Mouse (Mus musculus) stomach, embryonic 15.5 days (tissue): Measurements from ENCODE around the gene Pglyrp1. TPM values are rescaled to one million over a fixed set of nuclear protein-coding genes. Genes with fewer than 3 reads are reported as not detected.

ENCODE experiments used
- ATAC-seq: fragments of 200-750 bp; cut with Nextera tagmentation; 2 replicates; pipeline ENCODE4 v1.8.0; 2017; ENCODE audit warnings: low read depth, moderate number of reproducible peaks, moderate TSS enrichment; ENCODE audit not compliant: insufficient read depth, low FRiP score
- H3K27ac ChIP-seq: fragments of 300-500 bp; sonication (generic); 2 replicates; pipeline ENCODE4 v1.5.1; 2015; ENCODE audit warnings: mild to moderate bottlenecking, inconsistent platforms
- H3K27me3 ChIP-seq: fragments of 300-500 bp; sonication (generic); replicated peaks from 2 replicates; pipeline ENCODE4 v1.6.1; 2015; ENCODE audit warnings: inconsistent platforms
- H3K36me3 ChIP-seq: fragments of 300-500 bp; sonication (generic); 2 replicates; pipeline ENCODE4 v1.6.1; 2015; ENCODE audit warnings: inconsistent platforms
- H3K4me1 ChIP-seq: fragments of 300-500 bp; sonication (generic); 2 replicates; pipeline ENCODE4 v1.6.1; 2015; ENCODE audit warnings: inconsistent platforms
- H3K4me2 ChIP-seq: fragments of 300-500 bp; sonication (generic); 2 replicates; pipeline ENCODE4 v1.6.1; 2015; ENCODE audit warnings: mild to moderate bottlenecking, inconsistent platforms
- H3K4me3 ChIP-seq: fragments of 300-500 bp; sonication (generic); replicated peaks from 2 replicates; pipeline ENCODE4 v1.5.1; 2015; ENCODE audit warnings: inconsistent platforms
- H3K9ac ChIP-seq: fragments of 300-500 bp; sonication (generic); 2 replicates; pipeline ENCODE4 v1.6.1; 2015; ENCODE audit warnings: inconsistent platforms
- H3K9me3 ChIP-seq: fragments of 300-500 bp; sonication (generic); 2 replicates; pipeline ENCODE4 v1.6.1; 2016; ENCODE audit warnings: inconsistent platforms
- WGBS: fragments of 180-500 bp; shearing (Covaris S2); methylation state at CpG from one replicate; pipeline ENCODE4 v1.1.7; 2015; 5-methylcytosine and 5-hydroxymethylcytosine counted together
- polyA plus RNA-seq: library from polyadenylated mRNA; unstranded; fragments of >200 nt; fragmentation: Nextera tagmentation; extraction: Ambion mirVana; gene quantifications from 2 replicates; pipeline ENCODE4 v1.2.1, GENCODE M21; 2015

Pglyrp1 gene
- polyA plus RNA-seq, 1 experiment from 2014 or later: 79.2 TPM

GRCm38 (mm10) chr7:18917931-18918330 is 46.8 kb downstream of the Pglyrp1 start:
- 67% methylated on average over 3 of the region's 3 CpGs for WGBS
- ATAC-seq: no peak
- H3K9me3 ChIP-seq: no peaks in the 10 kb centered on the region
- H3K4me2 ChIP-seq: no peak overlapping the region
- no peak overlapping the region for H3K4me3 ChIP-seq
- no peaks in the 10 kb centered on the region for H3K27me3 ChIP-seq
- no peaks in the 10 kb centered on the region for H3K36me3 ChIP-seq
- no peak overlapping the region for H3K9ac ChIP-seq
- no peak overlapping the region for H3K27ac ChIP-seq
- no peaks in the 10 kb centered on the region for H3K4me1 ChIP-seq

GRCm38 (mm10) chr7:18921069-18921468 is 49.9 kb downstream of the Pglyrp1 start:
- no peaks in the 10 kb centered on the region for H3K9me3 ChIP-seq
- peak overlapping the region; percentile 34 for H3K4me2 ChIP-seq
- no peaks in the 10 kb centered on the region for H3K36me3 ChIP-seq
- H3K9ac ChIP-seq: no peak overlapping the region
- 2% methylated on average over 12 of the region's 12 CpGs for WGBS
- peak; percentile 51; the same call in 1 of the 2 replicates for ATAC-seq
- no peak overlapping the region for H3K27ac ChIP-seq
- no peak overlapping the region for H3K4me3 ChIP-seq
- H3K4me1 ChIP-seq: peaks cover 7% of the 10 kb centered on the region
- peaks cover 24% of the 10 kb centered on the region for H3K27me3 ChIP-seq

- H3K9me3 ChIP-seq: no peaks in the 10 kb centered on the region
- H3K27ac ChIP-seq: no peak overlapping the region
- H3K4me2 ChIP-seq: no peak overlapping the region
- no peak overlapping the region for H3K4me3 ChIP-seq
- no peak overlapping the region for H3K9ac ChIP-seq
- peaks cover 9% of the 10 kb centered on the region for H3K4me1 ChIP-seq
- WGBS: 46% methylated on average over 5 of the region's 5 CpGs
- H3K36me3 ChIP-seq: no peaks in the 10 kb centered on the region
- ATAC-seq: no peak
- peaks cover 39% of the 10 kb centered on the region for H3K27me3 ChIP-seq
Measured at GRCm38 (mm10) chr7:18922807-18923206, 51.7 kb downstream of the Pglyrp1 start.

GRCm38 (mm10) chr7:18923267-18923666 is 52.1 kb downstream of the Pglyrp1 start:
- Histone ChIP-seq H3K9ac (no peak overlapping the region), H3K4me1 (peaks cover 9% of the 10 kb centered on the region), H3K4me2 (no peak overlapping the region), H3K36me3 (no peaks in the 10 kb centered on the region), H3K27ac (no peak overlapping the region), H3K9me3 (no peaks in the 10 kb centered on the region), H3K27me3 (peaks cover 44% of the 10 kb centered on the region), H3K4me3 (no peak overlapping the region)
- 74% methylated on average over 11 of the region's 11 CpGs for WGBS
- ATAC-seq: no peak

GRCm38 (mm10) chr7:18923711-18924191 is 52.6 kb downstream of the Pglyrp1 start:
- 32% methylated on average over 4 of the region's 4 CpGs for WGBS

DNA sequence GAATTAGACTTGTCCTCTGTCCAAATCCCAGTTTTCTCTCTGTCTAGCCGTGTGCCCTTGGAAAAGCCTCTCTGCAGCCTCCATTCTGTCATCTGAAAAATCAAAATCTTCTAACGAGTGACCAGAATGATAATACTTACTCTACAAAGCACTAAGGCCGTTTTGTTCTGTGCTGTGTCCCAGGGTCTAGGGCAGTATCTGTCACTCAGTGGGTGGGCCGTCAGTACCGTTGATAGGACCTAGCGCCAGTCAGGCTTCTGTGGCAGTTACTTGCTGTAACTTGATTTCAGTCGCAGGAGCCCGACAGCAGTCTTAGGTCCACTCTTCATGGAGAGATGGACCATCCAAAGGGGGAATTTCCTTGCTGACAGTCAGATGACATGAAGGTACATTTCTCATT is 53.2 kb downstream of the Pglyrp1 start:
- ATAC-seq: no peak

More at GRCm38 (mm10) chr7:18923711-18924191, 52.6 kb downstream of the Pglyrp1 start:
- no peak overlapping the region for H3K27ac ChIP-seq
- no peak for ATAC-seq
- peaks cover 44% of the 10 kb centered on the region for H3K27me3 ChIP-seq
- no peak overlapping the region for H3K9ac ChIP-seq
- no peak overlapping the region for H3K4me2 ChIP-seq
- no peaks in the 10 kb centered on the region for H3K36me3 ChIP-seq
- H3K9me3 ChIP-seq: no peaks in the 10 kb centered on the region
- no peak overlapping the region for H3K4me3 ChIP-seq
- peaks cover 9% of the 10 kb centered on the region for H3K4me1 ChIP-seq

GRCm38 (mm10) chr7:18925162-18925938 is 54.2 kb downstream of the Pglyrp1 start, which contains the start of gene Nova2:
TSS of gene Nova2 (plus strand) at chr7:18925888.
- Histone ChIP-seq H3K4me1 (peaks cover 9% of the 10 kb centered on the region), H3K36me3 (no peaks in the 10 kb centered on the region), H3K9ac (0 out of 2 replicates have a peak within 1 kb of the TSS, but pooled peaks have one; percentile 22), H3K27ac (no peak within 1 kb of the TSS), H3K4me3 (peak within 1 kb of the TSS; percentile 51), H3K27me3 (peaks cover 44% of the 10 kb centered on the region), H3K9me3 (no peaks in the 10 kb centered on the region), H3K4me2 (peak within 1 kb of the TSS; percentile 94)
- peak; percentile 79 for ATAC-seq
- WGBS: 2% methylated on average over 30 of the region's 45 CpGs

More for the DNA sequence above, 53.2 kb downstream of the Pglyrp1 start:
- H3K4me2 ChIP-seq: no peak overlapping the region
- H3K9ac ChIP-seq: no peak overlapping the region
- H3K4me1 ChIP-seq: peaks cover 9% of the 10 kb centered on the region
- no peak overlapping the region for H3K27ac ChIP-seq
- 15% methylated on average over 8 of the region's 8 CpGs for WGBS
- no peaks in the 10 kb centered on the region for H3K36me3 ChIP-seq
- H3K4me3 ChIP-seq: no peak overlapping the region
- no peaks in the 10 kb centered on the region for H3K9me3 ChIP-seq
- peaks cover 44% of the 10 kb centered on the region for H3K27me3 ChIP-seq

DNA sequence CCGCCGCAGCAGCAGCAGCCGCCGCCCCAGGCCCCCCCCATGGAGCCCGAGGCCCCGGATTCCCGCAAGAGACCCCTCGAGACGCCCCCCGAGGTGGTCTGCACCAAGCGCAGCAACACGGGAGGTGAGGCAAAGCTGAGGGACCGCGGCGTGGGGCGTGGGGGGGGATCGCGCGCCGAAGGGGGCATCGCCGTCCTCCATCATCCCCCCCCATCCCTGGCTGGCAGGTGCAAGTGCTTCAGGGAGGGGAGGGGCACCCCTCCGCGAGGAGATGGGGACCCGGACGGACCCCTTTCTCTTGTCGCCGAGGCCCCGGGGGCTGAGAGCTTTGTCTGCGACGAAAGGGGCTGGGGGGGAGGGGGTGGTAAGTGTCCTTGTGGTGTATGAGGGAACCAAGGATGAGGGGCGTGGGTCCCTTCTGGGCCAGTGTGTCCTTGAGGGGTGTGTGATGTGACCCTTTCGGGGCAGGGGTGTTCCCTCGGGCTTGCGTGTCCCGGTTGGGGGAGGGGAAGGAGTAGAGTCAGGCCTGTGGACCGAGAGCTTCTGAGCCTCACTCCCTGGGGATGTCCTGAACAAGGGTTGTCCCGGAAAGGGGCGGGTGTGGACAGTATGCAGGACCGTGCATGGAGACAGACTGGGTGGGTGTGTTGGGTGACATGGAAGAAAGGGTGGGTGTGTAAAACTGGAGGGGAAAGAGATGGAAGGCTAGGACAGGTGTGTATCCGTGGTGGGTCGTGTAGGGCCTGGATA is 55.1 kb downstream of the Pglyrp1 start:
- no peaks in the 10 kb centered on the region for H3K36me3 ChIP-seq
- WGBS: 3% methylated on average over 38 of the region's 42 CpGs
- peak; percentile 18; the same call in 1 of the 2 replicates for ATAC-seq
- peaks cover 44% of the 10 kb centered on the region for H3K27me3 ChIP-seq
- no peaks in the 10 kb centered on the region for H3K9me3 ChIP-seq
- peaks cover 9% of the 10 kb centered on the region for H3K4me1 ChIP-seq
- peak overlapping the region; percentile 51 for H3K4me3 ChIP-seq
- peak overlapping the region; percentile 94 for H3K4me2 ChIP-seq
- no peak overlapping the region for H3K27ac ChIP-seq
- H3K9ac ChIP-seq: 0 out of 2 replicates have a peak overlapping the region, but pooled peaks have one; percentile 22

DNA sequence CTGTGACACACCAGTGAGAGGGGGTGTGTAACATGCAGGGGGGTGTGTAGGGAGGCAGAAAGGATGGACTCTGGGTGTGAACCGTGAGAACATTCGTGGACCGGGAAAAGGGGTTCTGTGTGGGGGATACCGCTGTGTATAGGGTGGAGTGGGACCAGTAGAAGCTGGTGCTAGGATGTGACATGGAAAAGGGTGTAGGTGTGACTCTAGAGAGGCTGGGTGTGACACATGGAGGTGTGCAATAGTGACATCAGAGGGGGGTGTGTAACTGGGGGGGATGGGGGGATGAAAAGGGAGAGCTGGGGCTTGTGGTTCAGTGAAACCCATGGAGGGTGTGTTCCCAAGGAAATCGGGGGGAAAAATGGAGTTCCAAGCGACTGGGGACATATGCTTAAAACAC is 55.8 kb downstream of the Pglyrp1 start:
- Histone ChIP-seq H3K36me3 (no peaks in the 10 kb centered on the region), H3K27me3 (peaks cover 44% of the 10 kb centered on the region), H3K4me3 (peak overlapping the region; percentile 51), H3K9me3 (no peaks in the 10 kb centered on the region), H3K27ac (no peak overlapping the region), H3K4me1 (peaks cover 9% of the 10 kb centered on the region), H3K9ac (no peak overlapping the region), H3K4me2 (peak overlapping the region; percentile 94)
- ATAC-seq: no peak
- WGBS: 43% methylated on average over 6 of the region's 6 CpGs

GRCm38 (mm10) chr7:18927759-18928158 is 56.6 kb downstream of the Pglyrp1 start:
- no peaks in the 10 kb centered on the region for H3K9me3 ChIP-seq
- H3K9ac ChIP-seq: no peak overlapping the region
- no peak overlapping the region for H3K4me2 ChIP-seq
- H3K36me3 ChIP-seq: no peaks in the 10 kb centered on the region
- peaks cover 9% of the 10 kb centered on the region for H3K4me1 ChIP-seq
- H3K27me3 ChIP-seq: peaks cover 44% of the 10 kb centered on the region
- H3K27ac ChIP-seq: no peak overlapping the region
- WGBS: 31% methylated on average over 3 of the region's 3 CpGs
- H3K4me3 ChIP-seq: no peak overlapping the region
- no peak for ATAC-seq
